Mouse (Mus musculus): ENCODE measurements around the gene Rnf220. TPM values are rescaled to one million over a fixed set of nuclear protein-coding genes. Genes with fewer than 3 reads are reported as not detected.

Gene Rnf220
- polyA plus RNA-seq, 1 experiment from 2014 or later = 76.1 TPM

DNA sequence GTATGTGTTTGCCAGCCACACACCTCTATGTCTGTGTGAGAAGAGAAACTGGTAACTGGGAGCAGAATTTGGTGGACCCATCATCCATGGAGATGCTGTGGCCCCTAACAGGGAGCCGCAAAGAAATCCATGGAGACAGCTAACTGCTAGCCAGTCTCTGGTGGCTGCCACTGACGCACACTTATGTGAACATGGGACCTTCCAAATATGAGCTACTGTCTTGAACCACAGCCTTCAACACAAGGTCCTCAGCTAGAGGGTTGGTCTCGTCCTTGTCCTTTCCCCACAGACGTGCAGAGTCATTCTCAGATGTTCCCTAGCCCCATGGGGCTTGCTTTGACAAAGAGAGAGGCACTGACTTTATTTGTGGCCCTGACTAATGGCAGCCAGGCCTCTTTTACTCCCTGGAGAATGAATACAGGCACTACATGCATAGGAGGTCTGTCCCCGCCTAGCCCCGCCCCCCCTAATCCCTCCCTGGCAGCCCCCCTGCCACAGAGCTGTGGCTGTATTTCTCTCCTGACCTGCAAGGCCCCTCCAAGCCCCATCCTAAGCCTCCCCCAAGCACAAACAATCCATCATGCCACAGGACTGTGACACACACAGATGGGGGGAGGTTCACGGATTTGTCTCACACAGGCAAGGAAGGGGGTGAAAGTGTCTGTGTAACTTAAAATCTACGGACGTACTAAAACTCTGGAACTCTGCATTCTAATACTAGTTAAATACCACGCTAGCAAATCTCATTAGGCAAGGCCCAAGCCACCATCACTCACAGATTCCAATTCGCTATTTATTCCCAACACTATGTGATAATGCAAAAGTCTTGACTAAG lies 16.0 kb downstream of the Rnf220 start:
- Histone ChIP-seq H3K4me3 (ENCODE audit: low read depth, low read length) (no peak overlapping the region), H3K27me3 (ENCODE audit: insufficient read depth, low read length) (peaks cover 36% of the 10 kb centered on the region), H3K4me1 (ENCODE audit: insufficient read depth) (peaks cover 12% of the 10 kb centered on the region; the same call in 1 of the 2 replicates), H3K9ac (no peak overlapping the region), H3K9me3 (ENCODE audit: low read depth, low read length) (no peaks in the 10 kb centered on the region), H3K27ac (ENCODE audit: low read depth) (0 out of 2 replicates have a peak overlapping the region, but pooled peaks have one; percentile 5), H3K4me2 (no peak overlapping the region), H3K36me3 (ENCODE audit: insufficient read depth) (no peaks in the 10 kb centered on the region)
- ATAC-seq (ENCODE audit: insufficient read depth) = no peak
- DNase-seq = no peak
- WGBS = 42% methylated on average over 11 of the region's 11 CpGs
- TF ChIP-seq CTCF (IDR thresholded peaks at IDR 0.05; ENCODE audit: low read depth) = no peak

DNA sequence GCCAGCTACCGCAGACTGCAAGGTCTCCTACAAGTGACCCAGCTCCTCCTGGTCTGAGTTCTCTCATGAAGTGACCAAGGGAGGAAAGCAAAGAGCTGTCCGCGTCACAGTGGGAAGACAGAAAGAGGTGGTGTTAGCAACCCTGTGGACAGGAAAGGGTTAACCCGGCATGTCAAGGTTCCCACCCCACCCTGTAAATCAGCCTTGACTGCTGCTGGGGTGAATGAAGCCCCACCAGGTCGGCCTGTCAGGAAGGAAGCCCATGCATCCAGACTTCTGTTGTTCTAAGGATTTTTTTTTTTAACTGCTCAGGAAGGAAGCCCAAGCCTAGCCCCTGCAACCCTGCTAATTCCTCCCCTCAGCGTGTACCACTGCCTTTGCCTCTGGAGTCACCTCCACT lies 16.9 kb downstream of the Rnf220 start:
- Histone ChIP-seq H3K4me2 (no peak overlapping the region), H3K27me3 (ENCODE audit: insufficient read depth, low read length) (peaks cover 28% of the 10 kb centered on the region), H3K9me3 (ENCODE audit: low read depth, low read length) (no peaks in the 10 kb centered on the region), H3K27ac (ENCODE audit: low read depth) (no peak overlapping the region), H3K4me3 (ENCODE audit: low read depth, low read length) (no peak overlapping the region), H3K9ac (no peak overlapping the region), H3K4me1 (ENCODE audit: insufficient read depth) (peaks cover 12% of the 10 kb centered on the region; the same call in 1 of the 2 replicates), H3K36me3 (ENCODE audit: insufficient read depth) (no peaks in the 10 kb centered on the region)
- 31% methylated on average over 6 of the region's 6 CpGs for WGBS
- ATAC-seq (ENCODE audit: insufficient read depth) (no peak), DNase-seq (peak; percentile 54)
- no peak for TF ChIP-seq CTCF (IDR thresholded peaks at IDR 0.05; ENCODE audit: low read depth)

DNA sequence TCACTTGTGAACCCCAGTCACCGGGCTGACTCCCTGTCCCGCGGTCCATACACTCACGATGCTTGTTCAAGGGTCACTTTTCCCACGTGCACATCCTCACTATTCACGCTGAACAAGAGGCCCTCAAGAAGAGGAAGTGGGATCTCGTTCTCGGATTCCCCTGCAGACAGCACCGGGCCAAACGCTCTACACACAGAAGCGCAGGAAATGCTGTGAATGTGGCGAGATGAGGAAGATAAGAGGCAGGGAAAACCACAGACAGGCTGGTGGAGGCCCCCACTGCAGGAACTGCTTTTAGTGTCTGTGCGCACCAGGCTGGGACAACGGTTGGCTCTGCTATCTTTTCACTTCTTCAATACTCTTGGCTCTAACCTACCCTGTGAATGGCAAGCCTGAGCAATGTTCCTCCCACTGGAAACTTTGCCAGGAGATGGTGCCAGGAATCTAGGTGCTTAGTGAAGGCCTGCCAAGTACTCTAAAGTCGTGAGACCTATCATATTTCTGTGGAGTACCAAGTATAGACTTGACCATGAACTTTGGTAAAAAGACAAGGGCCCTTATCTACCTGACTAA lies 18.7 kb downstream of the Rnf220 start:
- Histone ChIP-seq H3K27me3 (ENCODE audit: insufficient read depth, low read length) (peaks cover 24% of the 10 kb centered on the region; the same call in 1 of the 2 replicates), H3K9me3 (ENCODE audit: low read depth, low read length) (no peaks in the 10 kb centered on the region), H3K4me3 (ENCODE audit: low read depth, low read length) (no peak overlapping the region), H3K36me3 (ENCODE audit: insufficient read depth) (no peaks in the 10 kb centered on the region), H3K9ac (no peak overlapping the region), H3K27ac (ENCODE audit: low read depth) (no peak overlapping the region), H3K4me2 (0 out of 2 replicates have a peak overlapping the region, but pooled peaks have one; percentile 18), H3K4me1 (ENCODE audit: insufficient read depth) (peaks cover 12% of the 10 kb centered on the region; the same call in 1 of the 2 replicates)
- 0 out of 2 replicates have a peak, but pooled peaks have one; percentile 4 for ATAC-seq (ENCODE audit: insufficient read depth)
- DNase-seq = peak; percentile 59
- 33% methylated on average over 15 of the region's 15 CpGs for whole genome bisulfite sequencing
- no peak for TF ChIP-seq CTCF (IDR thresholded peaks at IDR 0.05; ENCODE audit: low read depth)

DNA sequence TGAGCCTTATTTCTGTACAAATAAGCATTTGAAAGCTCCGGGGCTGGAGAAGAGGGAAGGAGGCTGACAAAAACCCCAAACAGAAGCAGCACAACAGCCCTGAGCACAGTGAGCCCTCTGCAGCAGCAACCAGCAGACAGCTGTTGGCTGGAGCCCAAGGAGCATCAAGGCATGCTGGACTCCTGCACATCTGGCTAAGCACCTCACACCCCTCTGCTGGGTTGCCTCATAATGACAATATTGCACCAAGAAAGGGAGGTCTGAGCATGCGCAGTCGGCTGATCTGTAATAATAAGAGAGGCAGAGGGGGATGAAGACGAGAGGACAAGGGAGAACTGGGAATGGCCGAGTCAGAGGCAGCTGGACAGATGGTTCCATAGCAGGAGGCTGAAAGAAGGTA lies 19.5 kb downstream of the Rnf220 start:
- no peak for TF ChIP-seq CTCF (IDR thresholded peaks at IDR 0.05; ENCODE audit: low read depth)

DNA sequence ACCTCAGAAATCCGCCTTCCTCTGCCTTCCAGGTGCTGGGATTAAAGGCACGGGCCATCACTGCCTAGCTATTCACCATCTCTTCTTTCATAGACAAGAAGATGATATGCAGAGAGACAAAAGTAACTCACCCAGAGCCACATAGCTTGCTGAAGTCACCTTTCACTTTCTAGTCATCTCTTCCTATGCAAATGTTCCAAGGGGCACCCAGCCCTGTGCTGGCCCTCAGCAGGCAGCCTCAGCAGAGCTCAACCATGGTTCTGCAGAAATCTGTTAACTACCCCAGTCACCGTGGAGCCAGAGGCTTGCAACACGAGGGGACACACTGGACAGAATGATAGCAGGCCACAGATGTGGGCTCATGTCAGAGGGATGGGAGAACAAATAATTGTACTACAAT lies 20.1 kb downstream of the Rnf220 start:
- Histone ChIP-seq H3K27me3 (ENCODE audit: insufficient read depth, low read length) (peaks cover 25% of the 10 kb centered on the region; the same call in 1 of the 2 replicates), H3K4me1 (ENCODE audit: insufficient read depth) (peaks cover 12% of the 10 kb centered on the region; the same call in 1 of the 2 replicates), H3K4me3 (ENCODE audit: low read depth, low read length) (no peak overlapping the region), H3K27ac (ENCODE audit: low read depth) (no peak overlapping the region), H3K4me2 (no peak overlapping the region), H3K36me3 (ENCODE audit: insufficient read depth) (no peaks in the 10 kb centered on the region), H3K9me3 (ENCODE audit: low read depth, low read length) (no peaks in the 10 kb centered on the region), H3K9ac (no peak overlapping the region)
- TF ChIP-seq CTCF (IDR thresholded peaks at IDR 0.05; ENCODE audit: low read depth) = no peak
- DNase-seq = no peak
- no peak for ATAC-seq (ENCODE audit: insufficient read depth)
- 62% methylated on average over 4 of the region's 4 CpGs for WGBS

More for the DNA sequence above, 19.5 kb downstream of the Rnf220 start:
- WGBS = 52% methylated on average over 5 of the region's 5 CpGs
- no peaks in the 10 kb centered on the region for H3K9me3 ChIP-seq (ENCODE audit: low read depth, low read length)
- ATAC-seq (ENCODE audit: insufficient read depth) = no peak
- no peaks in the 10 kb centered on the region for H3K36me3 ChIP-seq (ENCODE audit: insufficient read depth)
- peak; percentile 50 for DNase-seq
- no peak overlapping the region for H3K4me2 ChIP-seq
- peaks cover 26% of the 10 kb centered on the region; the same call in 1 of the 2 replicates for H3K27me3 ChIP-seq (ENCODE audit: insufficient read depth, low read length)
- no peak overlapping the region for H3K4me3 ChIP-seq (ENCODE audit: low read depth, low read length)
- H3K4me1 ChIP-seq (ENCODE audit: insufficient read depth) = peaks cover 12% of the 10 kb centered on the region; the same call in 1 of the 2 replicates
- no peak overlapping the region for H3K27ac ChIP-seq (ENCODE audit: low read depth)
- H3K9ac ChIP-seq = no peak overlapping the region

DNA sequence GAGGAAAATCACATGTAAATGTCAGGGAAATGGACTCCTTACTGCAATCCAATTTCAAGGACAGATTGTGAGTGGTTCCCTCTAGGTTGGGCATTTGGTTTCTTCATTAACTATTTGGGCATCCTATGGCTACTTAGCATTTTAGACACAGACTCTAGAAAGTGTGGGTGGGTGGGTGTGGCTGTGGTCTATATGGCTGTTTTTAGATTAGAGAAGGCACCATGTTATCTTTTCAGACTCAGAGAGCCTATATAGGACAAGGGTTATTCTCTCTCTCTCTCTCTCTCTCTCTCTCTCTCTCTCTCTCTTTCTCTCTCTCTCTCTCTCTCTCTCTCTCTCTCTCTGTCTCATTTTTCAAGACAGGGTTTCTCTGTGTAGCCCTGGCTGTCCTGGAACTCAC lies 20.5 kb downstream of the Rnf220 start:
- TF ChIP-seq CTCF (IDR thresholded peaks at IDR 0.05; ENCODE audit: low read depth) = no peak
- Histone ChIP-seq H3K9me3 (ENCODE audit: low read depth, low read length) (no peaks in the 10 kb centered on the region), H3K27ac (ENCODE audit: low read depth) (no peak overlapping the region), H3K4me2 (no peak overlapping the region), H3K36me3 (ENCODE audit: insufficient read depth) (no peaks in the 10 kb centered on the region), H3K9ac (no peak overlapping the region), H3K4me1 (ENCODE audit: insufficient read depth) (peaks cover 12% of the 10 kb centered on the region; the same call in 1 of the 2 replicates), H3K4me3 (ENCODE audit: low read depth, low read length) (no peak overlapping the region), H3K27me3 (ENCODE audit: insufficient read depth, low read length) (peaks cover 21% of the 10 kb centered on the region; the same call in 1 of the 2 replicates)
- ATAC-seq (ENCODE audit: insufficient read depth) = no peak
- no peak for DNase-seq

DNA sequence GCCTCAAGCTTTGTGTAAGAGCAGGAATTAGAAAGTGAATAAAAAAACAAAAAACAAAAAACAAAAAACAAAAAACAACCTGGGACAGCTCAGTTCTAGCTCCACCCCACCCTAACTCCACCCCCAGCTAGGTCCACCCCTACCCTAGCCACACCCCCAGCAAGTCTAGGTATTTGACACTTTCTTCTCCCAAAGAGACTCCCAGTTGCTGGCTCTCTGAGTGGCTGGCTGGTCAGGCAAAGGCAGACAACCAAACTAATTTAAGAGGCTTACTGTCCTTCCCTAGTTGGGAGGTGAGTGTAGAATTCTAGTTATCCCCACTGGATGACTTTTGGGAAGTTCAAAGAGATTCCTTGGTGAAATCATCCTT lies 22.9 kb downstream of the Rnf220 start:
- no peak for TF ChIP-seq CTCF (IDR thresholded peaks at IDR 0.05; ENCODE audit: low read depth)
- H3K9me3 ChIP-seq (ENCODE audit: low read depth, low read length) = no peaks in the 10 kb centered on the region
- H3K9ac ChIP-seq = no peak overlapping the region
- H3K27ac ChIP-seq (ENCODE audit: low read depth) = no peak overlapping the region
- peaks cover 12% of the 10 kb centered on the region; the same call in 1 of the 2 replicates for H3K4me1 ChIP-seq (ENCODE audit: insufficient read depth)
- no peak for DNase-seq
- H3K27me3 ChIP-seq (ENCODE audit: insufficient read depth, low read length) = peaks cover 16% of the 10 kb centered on the region; the same call in 1 of the 2 replicates
- no peaks in the 10 kb centered on the region for H3K36me3 ChIP-seq (ENCODE audit: insufficient read depth)
- ATAC-seq (ENCODE audit: insufficient read depth) = no peak
- peak overlapping the region; percentile 15; the same call in 1 of the 2 replicates for H3K4me2 ChIP-seq
- H3K4me3 ChIP-seq (ENCODE audit: low read depth, low read length) = no peak overlapping the region
